ENCODE assay signal across 11 mouse cellular contexts in genomic region chr4:149789421-149790194, GRCm38 (mm10). TPM values are rescaled to one million over a fixed set of nuclear protein-coding genes. Genes with fewer than 3 reads are reported as not detected.
A peak's percentile ranks its signal among the peaks of the same experiment; 100 is the strongest.
DNase-seq lines count a peak whose midpoint lies in the region; TF ChIP-seq lines count a peak whose summit lies in the region.
"Had no signal": no experiment of that assay in that cellular context is flagged by ENCODE, and none has a peak within 500 bp of the region (broad histone marks: within the 10 kb centered on the region; RNA-seq: fewer than 3 reads in every experiment).

No protein-coding gene starts in this region.

- H3K9me3 ChIP-seq in midbrain, embryonic 10.5 days (replicated peaks), result no peaks in the 10 kb centered on the region
- H3K9me3 ChIP-seq: forebrain, embryonic 12.5 days; neural tube, embryonic 12.5 days had no signal

- no peak overlapping the region for H3K4me3 ChIP-seq in testis, adult 2 months (ENCODE audit: control insufficient read depth, low read depth, low read length)
- H3K4me3 ChIP-seq in midbrain, embryonic 10.5 days, result no peak overlapping the region
- H3K4me3 ChIP-seq in left cerebral cortex, adult 2 months, result no peak overlapping the region
- H3K4me3 ChIP-seq: forebrain, embryonic 12.5 days; neural tube, embryonic 12.5 days had no signal

- peak overlapping the region; percentile 66 for H3K27ac ChIP-seq in testis, adult 2 months (ENCODE audit: control insufficient read depth, insufficient read depth, low read depth, low read length)
- H3K27ac ChIP-seq in midbrain, embryonic 10.5 days (replicated peaks), result no peak overlapping the region
- H3K27ac ChIP-seq in left cerebral cortex, adult 2 months, result no peak overlapping the region
- H3K27ac ChIP-seq: forebrain, embryonic 12.5 days; neural tube, embryonic 12.5 days had no signal

- WGBS in large intestine, adult 2 months, result 43% methylated on average over 13 of the region's 13 CpGs
- 85% methylated on average over 13 of the region's 13 CpGs for WGBS in midbrain, embryonic 10.5 days

- no peaks in the 10 kb centered on the region for H3K36me3 ChIP-seq in testis, adult 2 months (ENCODE audit: control insufficient read depth, insufficient read depth, low read length)
- no peaks in the 10 kb centered on the region for H3K36me3 ChIP-seq in midbrain, embryonic 10.5 days
- H3K36me3 ChIP-seq: forebrain, embryonic 12.5 days; neural tube, embryonic 12.5 days had no signal

- TF ChIP-seq CTCF in testis, adult 2 months (IDR thresholded peaks at IDR 0.05; ENCODE audit: control insufficient read depth, insufficient read depth, insufficient replicate concordance, low read depth, low read length), result no peak
- no peak for TF ChIP-seq CTCF in left cerebral cortex, adult 2 months (IDR thresholded peaks at IDR 0.05)

- peak; percentile 97 for DNase-seq in heart, adult 11 months
- no peak for DNase-seq in heart, adult 8-10 months (ENCODE audit: low spot score)
- no peak for DNase-seq in testis, postnatal 10 days (ENCODE audit: low spot score)
- DNase-seq in large intestine, adult 2 months (ENCODE audit: low read depth, low spot score), result peak; percentile 79
- DNase-seq in midbrain, embryonic 10.5 days (ENCODE audit: low spot score), result no peak
- no peak for DNase-seq in right cerebral cortex, postnatal 36 days (ENCODE audit: low spot score in 2 of 2)
- DNase-seq in left cerebral cortex, adult 2 months (ENCODE audit: extremely low spot score in 1 of 2, low spot score in 2 of 2), result no peak
- DNase-seq: left cerebral cortex, postnatal 4 days had no signal

- no peak for TF ChIP-seq POLR2A in testis, adult 2 months (IDR thresholded peaks at IDR 0.05; ENCODE audit: control insufficient read depth, low read depth, low read length)

- intact Hi-C loops in left cerebral cortex, adult 2 months (cut with DNase I), result no loop called here

- H3K4me1 ChIP-seq in testis, adult 2 months (ENCODE audit: control insufficient read depth, insufficient read depth, low read length), result peaks cover 3% of the 10 kb centered on the region
- peaks cover 24% of the 10 kb centered on the region for H3K4me1 ChIP-seq in midbrain, embryonic 10.5 days
- H3K4me1 ChIP-seq: neural tube, embryonic 12.5 days had no signal

- H3K27me3 ChIP-seq in testis, adult 2 months (ENCODE audit: control insufficient read depth, insufficient read depth, low read length), result no peaks in the 10 kb centered on the region
- peaks cover 6% of the 10 kb centered on the region; the same call in 1 of the 2 replicates for H3K27me3 ChIP-seq in midbrain, embryonic 10.5 days (ENCODE audit: low read depth, poor library complexity, severe bottlenecking)
- H3K27me3 ChIP-seq: neural tube, embryonic 12.5 days had no signal

RNA-seq across cellular contexts. Expression of gene Slc25a33, which starts 15.5 kb away (rescaled TPM):
- total RNA-seq in heart, adult 8-10 months (2022), result 10 to 100 TPM; 19.9 to 28.9 (median 23.1) TPM
- 56.3 and 57.5 TPM in 2 replicates for polyA plus RNA-seq in testis, adult 2 months (2012; rRNA removed)
- 5.2 and 5.6 TPM in 2 replicates for polyA plus RNA-seq in large intestine, adult 2 months (2012; rRNA removed)
- 16.3 and 18.0 TPM in 2 replicates for polyA plus RNA-seq in midbrain, embryonic 10.5 days (2016; fragmentation: Nextera tagmentation; extraction: Ambion mirVana)
- 10 to 100 TPM; 25.9 to 30.2 TPM for total RNA-seq in left cerebral cortex, adult 2 months (2021)

RNA-seq across cellular contexts. Expression of gene Tmem201, which starts 51.8 kb away (rescaled TPM):
- 10 to 100 TPM; 92.2 to 93.9 (median 93.1) TPM for total RNA-seq in heart, adult 8-10 months (2022)
- polyA plus RNA-seq in testis, adult 2 months (2012; rRNA removed), result 15.7 and 15.8 TPM in 2 replicates
- 15.3 and 19.3 TPM in 2 replicates for polyA plus RNA-seq in large intestine, adult 2 months (2012; rRNA removed)
- 38.7 and 44.3 TPM in 2 replicates for polyA plus RNA-seq in midbrain, embryonic 10.5 days (2016; fragmentation: Nextera tagmentation; extraction: Ambion mirVana)
- total RNA-seq in left cerebral cortex, adult 2 months (2021), result 10 to 100 TPM; 63.3 to 67.9 TPM

Comparison
In these comparisons a context has a peak if more than half of its experiments do, and no peak if none do; other contexts are left out.
1. DNase-seq: peak in heart, adult 11 months (single experiment) and large intestine, adult 2 months (single experiment); none in heart, adult 8-10 months (single experiment), testis, postnatal 10 days (single experiment), midbrain, embryonic 10.5 days (single experiment), right cerebral cortex, postnatal 36 days (0 of 2) and left cerebral cortex, adult 2 months (0 of 2).